Comparison of ENCODE assay signal across 7 mouse cellular contexts in genomic region chr9:77655181-77655934, GRCm38 (mm10). TPM values are rescaled to one million over a fixed set of nuclear protein-coding genes. Genes with fewer than 3 reads are reported as not detected.
DNase-seq lines count a peak whose midpoint lies in the region; ATAC-seq and TF ChIP-seq lines count a peak whose summit lies in the region.

No protein-coding gene starts in this region.

- peak; percentile 71 for DNase-seq in adrenal gland, adult 2 months
- peak; percentile 42 to 55 for DNase-seq in heart, adult 2 months
- peak; percentile 28 to 32 for DNase-seq in kidney, adult 8-10 months
- peak; percentile 64 for DNase-seq in limb, embryonic 11.5 days (ENCODE audit: low spot score)
- peak; percentile 42 for DNase-seq in right cerebral cortex, postnatal 4 days

- no peak for TF ChIP-seq POLR2A in heart, adult 2 months (IDR thresholded peaks at IDR 0.05; ENCODE audit: insufficient read depth, low read depth, low read length)

- H3K79me2 ChIP-seq in heart, adult 2 months (replicated peaks; ENCODE audit: control insufficient read depth, insufficient read depth, low read length): 0 out of 2 replicates have a peak, but pooled peaks cover 3% of the 10 kb centered on the region

- peak; percentile 66 for ATAC-seq in common myeloid progenitor, adult 5-6 weeks (replicated peaks; ENCODE audit: low read depth, poor library complexity, severe bottlenecking)
- peak; percentile 89 for ATAC-seq in limb, embryonic 11.5 days (ENCODE audit: insufficient number of reproducible peaks, low FRiP score, low TSS enrichment, low read depth)
- peak; percentile 93 for ATAC-seq in midbrain, embryonic 13.5 days

- no peaks in the 10 kb centered on the region for H3K9me3 ChIP-seq in limb, embryonic 11.5 days (ENCODE audit: control insufficient read depth, low read length)
- H3K9me3 ChIP-seq in midbrain, embryonic 13.5 days: no peaks in the 10 kb centered on the region

- TF ChIP-seq EP300 in heart, adult 2 months (IDR thresholded peaks at IDR 0.05; ENCODE audit: insufficient read depth, low read depth, low read length): no peak

- H3K4me1 ChIP-seq in heart, adult 2 months (ENCODE audit: control insufficient read depth, insufficient read depth, low read length): peaks cover 3% of the 10 kb centered on the region; the same call in 1 of the 2 replicates
- H3K4me1 ChIP-seq in limb, embryonic 11.5 days (ENCODE audit: control insufficient read depth, insufficient read depth, low read length): no peaks in the 10 kb centered on the region
- 0 out of 2 replicates have a peak, but pooled peaks cover 5% of the 10 kb centered on the region for H3K4me1 ChIP-seq in midbrain, embryonic 13.5 days (replicated peaks)

- no peak overlapping the region for H3K27ac ChIP-seq in heart, adult 2 months
- H3K27ac ChIP-seq in limb, embryonic 11.5 days (replicated peaks; ENCODE audit: low read depth, low read length): no peak overlapping the region
- H3K27ac ChIP-seq in midbrain, embryonic 13.5 days: no peak overlapping the region

- intact Hi-C loops in heart, adult 2 months (cut with DNase I): loop anchor here (2.0 to 10.0 kb wide), 4 partner anchors 58 to 379 kb away; no protein-coding TSS in a partner anchor

- H3K9ac ChIP-seq in heart, adult 2 months (ENCODE audit: low read depth, low read length): peak overlapping the region; percentile 35
- peak overlapping the region; percentile 43 for H3K9ac ChIP-seq in limb, embryonic 11.5 days (ENCODE audit: low read length)
- peak overlapping the region; percentile 66 for H3K9ac ChIP-seq in midbrain, embryonic 13.5 days (replicated peaks)

- peak overlapping the region; percentile 49 for H3K4me3 ChIP-seq in heart, adult 2 months
- H3K4me3 ChIP-seq in limb, embryonic 11.5 days (ENCODE audit: low read depth, low read length): peak overlapping the region; percentile 47
- peak overlapping the region; percentile 64 for H3K4me3 ChIP-seq in midbrain, embryonic 13.5 days (replicated peaks)

- 7% methylated on average over 85 of the region's 85 CpGs for WGBS in heart, adult 2 months
- under 1% methylated on average over 83 of the region's 85 CpGs for WGBS in limb, embryonic 11.5 days
- WGBS in midbrain, embryonic 13.5 days: under 1% methylated on average over 83 of the region's 85 CpGs

- peak overlapping the region; percentile 95 for H3K4me2 ChIP-seq in limb, embryonic 11.5 days (ENCODE audit: low read depth, severe bottlenecking)
- peak overlapping the region; percentile 96 for H3K4me2 ChIP-seq in midbrain, embryonic 13.5 days (replicated peaks)

- peaks cover 6% of the 10 kb centered on the region for H3K27me3 ChIP-seq in heart, adult 2 months (ENCODE audit: control insufficient read depth, insufficient read depth, low read length)
- H3K27me3 ChIP-seq in limb, embryonic 11.5 days (ENCODE audit: control insufficient read depth, insufficient read depth, low read length): peaks cover 8% of the 10 kb centered on the region
- H3K27me3 ChIP-seq in midbrain, embryonic 13.5 days: peaks cover 13% of the 10 kb centered on the region

- TF ChIP-seq CTCF in heart, adult 2 months (IDR thresholded peaks at IDR 0.05): no peak

- peaks cover 2% of the 10 kb centered on the region for H3K36me3 ChIP-seq in heart, adult 2 months (ENCODE audit: control insufficient read depth, insufficient read depth, low read length)
- no peaks in the 10 kb centered on the region for H3K36me3 ChIP-seq in limb, embryonic 11.5 days (ENCODE audit: control insufficient read depth, insufficient read depth, low read length)
- H3K36me3 ChIP-seq in midbrain, embryonic 13.5 days: no peaks in the 10 kb centered on the region

RNA-seq across cellular contexts. Expression of gene Klhl31, which starts 19.1 kb away (rescaled TPM):
- under 1 TPM in 1 of 2 experiments, not detected in 1; 0.03 TPM for total RNA-seq in adrenal gland, adult 2 months (2021)
- polyA plus RNA-seq in adrenal gland, adult 2 months (2012; rRNA removed): not detected in 2 replicates
- total RNA-seq in common myeloid progenitor, adult 5-6 weeks (2017): not detected in 2 replicates
- total RNA-seq in heart, adult 2 months (2021): 100 to 1,000 TPM; 116 to 122 TPM
- 22.4 and 49.2 TPM in 2 replicates for polyA plus RNA-seq in heart, adult 2 months (2012; rRNA removed)
- 1.1 TPM in 2 replicates for polyA plus RNA-seq in limb, embryonic 11.5 days (2014; fragmentation: Nextera tagmentation; extraction: Ambion mirVana)
- 0.05 TPM in 1 of 2 replicates, not detected in the other for polyA plus RNA-seq in midbrain, embryonic 13.5 days (2015; fragmentation: Nextera tagmentation; extraction: Ambion mirVana)

Comparison
In these comparisons a context has a peak if more than half of its experiments do, and no peak if none do; other contexts are left out.
1. RNA of gene Klhl31, which starts 19.1 kb away (polyA plus RNA-seq): 22.4 to 49.2 TPM in heart, adult 2 months; 1.1 TPM in limb, embryonic 11.5 days, 0.05 TPM in midbrain, embryonic 13.5 days and not detected in adrenal gland, adult 2 months; every median in the first group is over 10 times any median in the second.
2. Peak in every context shown above with its lines, with median percentiles within 50 percentile points of each other: DNase-seq, ATAC-seq, H3K4me3 ChIP-seq and H3K9ac ChIP-seq.